Mouse (Mus musculus): Measurements from ENCODE around the gene Cyp2j12. TPM values are rescaled to one million over a fixed set of nuclear protein-coding genes. Genes with fewer than 3 reads are reported as not detected.
"Not testable (repeated sequence)": the region's sequence is repeated elsewhere in the genome, so short reads cannot be mapped to it uniquely, and the experiment has no call there.

Gene Cyp2j12
- not detected in 2 replicates for polyA plus RNA-seq (2015; fragmentation: Nextera tagmentation; extraction: Ambion mirVana)

DNA sequence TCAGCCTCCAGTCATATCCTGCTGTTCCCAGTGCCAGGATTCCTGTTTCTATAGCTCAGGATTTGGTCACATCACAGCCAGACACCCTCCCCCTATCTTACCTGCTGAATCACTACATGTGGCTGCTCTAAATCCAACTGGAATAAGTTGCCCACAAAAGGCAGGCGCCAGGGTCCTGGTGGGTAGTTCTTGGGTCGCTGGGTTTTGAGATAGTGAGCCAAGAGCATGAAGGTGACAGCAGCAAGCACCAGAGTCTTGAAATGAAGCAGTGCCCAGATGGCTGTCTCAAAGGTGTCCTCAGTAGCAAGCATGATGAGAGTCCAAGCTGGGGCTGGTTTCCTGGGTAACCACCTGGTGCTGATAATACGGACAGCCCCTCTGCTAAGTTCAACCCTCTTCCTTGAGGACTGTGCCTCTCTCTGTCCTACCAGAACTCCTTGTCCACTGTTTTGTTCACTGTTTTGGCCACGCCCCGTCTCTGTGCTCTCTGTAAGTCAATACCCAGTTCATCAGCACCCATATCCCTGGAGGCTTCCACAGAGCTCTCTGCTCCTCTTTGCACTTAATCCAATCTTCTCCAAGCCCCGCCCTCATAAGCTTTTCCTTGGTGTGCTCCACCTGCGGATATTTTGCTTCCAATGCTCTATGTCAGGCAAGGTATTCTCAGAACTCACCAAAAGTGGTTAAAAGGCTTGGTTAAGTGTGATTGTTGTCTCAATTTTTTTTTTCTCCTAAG lies at the start of gene Cyp2j12:
Cyp2j12 (minus strand) TSS at position 421 of the 736 bp plus-strand sequence.
- H3K9ac ChIP-seq, result no peak within 1 kb of the TSS
- ATAC-seq (ENCODE audit: low read depth), result no peak
- WGBS, result 81% methylated on average over 7 of the region's 7 CpGs
- H3K9me3 ChIP-seq, result no peaks in the 10 kb centered on the region
- H3K4me2 ChIP-seq, result no peak within 1 kb of the TSS
- H3K27ac ChIP-seq (replicated peaks), result no peak within 1 kb of the TSS
- H3K4me3 ChIP-seq, result no peak within 1 kb of the TSS
- no peaks in the 10 kb centered on the region for H3K4me1 ChIP-seq (replicated peaks)
- H3K27me3 ChIP-seq, result no peaks in the 10 kb centered on the region
- no peaks in the 10 kb centered on the region for H3K36me3 ChIP-seq

DNA sequence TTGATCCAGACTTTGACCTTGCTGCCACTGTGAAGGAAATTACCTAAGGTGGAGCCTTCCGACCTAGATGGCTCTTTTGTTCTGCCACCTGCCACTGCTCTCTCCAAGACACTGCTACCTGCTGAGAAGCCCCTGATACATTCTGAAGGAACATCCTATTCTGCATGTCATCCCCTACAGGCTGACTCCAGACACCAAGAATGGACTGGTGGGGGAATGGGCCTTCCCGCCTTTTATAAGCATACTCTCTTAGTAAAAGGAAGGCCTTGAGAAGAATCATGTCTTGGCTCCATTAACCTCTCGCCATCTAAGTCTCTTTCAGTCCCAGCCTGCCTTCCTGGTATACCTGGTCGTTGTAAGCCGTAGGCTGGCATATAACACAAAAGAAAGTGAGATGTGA lies 48.4 kb upstream of the Cyp2j12 start:
- 92% methylated on average over 5 of the region's 5 CpGs for WGBS
- H3K36me3 ChIP-seq; ATAC-seq (ENCODE audit: low read depth); H3K4me3 ChIP-seq; H3K27me3 ChIP-seq; H3K4me2 ChIP-seq; H3K9ac ChIP-seq; H3K9me3 ChIP-seq; H3K4me1 ChIP-seq (replicated peaks); H3K27ac ChIP-seq (replicated peaks): not testable (repeated sequence)

DNA sequence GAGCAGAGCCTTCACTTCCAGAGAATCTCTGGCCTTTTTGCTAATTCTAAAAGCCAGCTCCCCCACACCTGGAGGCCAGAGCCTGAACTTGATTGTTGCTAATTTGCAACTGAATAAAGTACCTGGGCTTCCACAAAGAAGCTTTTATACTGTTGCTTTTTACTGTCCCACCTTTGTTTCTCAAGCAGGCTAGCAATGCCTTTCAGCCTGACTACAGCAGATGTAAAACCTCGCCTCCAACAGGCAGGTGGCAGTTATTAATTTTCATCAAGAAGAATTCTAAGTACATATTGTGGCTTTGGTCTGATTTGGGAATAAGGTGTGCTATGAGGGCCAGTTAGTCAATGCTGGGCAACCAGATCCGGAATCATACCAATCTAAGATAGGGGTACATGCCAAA lies 47.7 kb upstream of the Cyp2j12 start:
- H3K27me3 ChIP-seq; H3K4me1 ChIP-seq (replicated peaks); H3K27ac ChIP-seq (replicated peaks); H3K36me3 ChIP-seq; ATAC-seq (ENCODE audit: low read depth); H3K4me3 ChIP-seq; H3K9me3 ChIP-seq; H3K9ac ChIP-seq; H3K4me2 ChIP-seq: not testable (repeated sequence)
- 89% methylated on average over 2 of the region's 2 CpGs for WGBS

DNA sequence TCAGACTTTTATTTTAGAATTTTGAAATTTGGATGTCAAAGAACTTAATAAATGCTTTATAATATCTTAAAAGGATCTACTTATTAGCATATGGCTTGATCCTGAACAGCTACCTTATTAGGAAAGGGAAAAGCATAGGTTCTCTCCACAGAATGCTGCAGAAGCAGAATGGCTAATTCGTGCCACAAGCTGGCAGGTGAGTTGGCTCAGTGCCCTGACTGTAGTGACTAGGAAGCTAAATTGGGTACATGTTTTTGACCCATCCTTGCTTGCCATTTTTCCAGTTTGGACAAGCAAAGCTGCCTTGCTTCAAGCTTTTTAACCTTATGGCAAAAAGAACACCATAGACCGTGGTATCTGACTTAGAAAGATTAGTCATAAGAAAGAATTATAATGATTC lies 47.2 kb upstream of the Cyp2j12 start:
- H3K27me3 ChIP-seq; H3K9me3 ChIP-seq; H3K27ac ChIP-seq (replicated peaks); H3K4me2 ChIP-seq; H3K4me3 ChIP-seq; H3K36me3 ChIP-seq; H3K4me1 ChIP-seq (replicated peaks); ATAC-seq (ENCODE audit: low read depth); H3K9ac ChIP-seq: not testable (repeated sequence)
- 87% methylated on average over 2 of the region's 2 CpGs for WGBS

DNA sequence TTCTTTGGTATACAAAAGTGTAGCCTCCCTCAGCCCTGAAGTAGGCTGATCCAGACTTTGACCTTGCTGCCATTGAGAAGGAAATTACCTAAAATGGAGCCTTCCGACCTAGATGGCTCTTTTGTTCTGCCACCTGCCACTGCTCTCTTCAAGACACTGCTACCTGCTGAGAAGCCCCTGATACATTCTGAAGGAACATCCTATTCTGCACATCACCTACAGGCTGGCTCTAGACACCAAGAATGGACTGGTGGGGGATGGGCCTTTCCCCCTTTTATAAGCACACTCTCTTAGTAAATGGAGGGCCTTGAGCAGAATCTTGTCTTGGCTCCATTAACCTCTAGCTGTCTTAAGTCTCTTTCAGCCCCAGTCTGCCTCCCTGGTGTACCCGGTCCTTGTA lies 43.8 kb upstream of the Cyp2j12 start:
- H3K4me1 ChIP-seq (replicated peaks); H3K4me3 ChIP-seq; H3K27ac ChIP-seq (replicated peaks); H3K27me3 ChIP-seq; ATAC-seq (ENCODE audit: low read depth); H3K9me3 ChIP-seq; H3K36me3 ChIP-seq; H3K9ac ChIP-seq; H3K4me2 ChIP-seq: not testable (repeated sequence)
- WGBS, result 89% methylated on average over 2 of the region's 2 CpGs

DNA sequence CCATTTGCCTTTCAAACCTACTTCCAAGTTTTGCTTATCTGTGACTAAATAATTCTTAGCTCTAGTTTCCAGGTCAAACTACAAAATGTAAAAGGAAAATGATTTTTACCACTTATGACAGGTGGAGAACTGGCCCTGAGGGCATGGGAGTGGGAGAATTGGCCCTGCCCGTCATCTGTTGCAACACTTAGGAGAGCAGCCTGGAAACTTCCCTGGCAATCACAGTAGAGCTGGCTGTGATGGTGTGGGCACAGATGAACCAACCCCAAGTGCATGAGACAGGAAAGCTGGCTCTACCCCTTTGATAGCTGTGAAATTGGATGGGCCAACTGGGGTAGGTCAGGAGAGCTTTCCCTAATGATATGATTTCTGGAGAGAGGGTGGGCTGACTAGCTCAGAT lies 21.9 kb upstream of the Cyp2j12 start:
- WGBS, result 95% methylated on average over 1 of the region's 1 CpGs
- no peak overlapping the region for H3K4me2 ChIP-seq
- H3K4me3 ChIP-seq, result no peak overlapping the region
- H3K9me3 ChIP-seq, result no peaks in the 10 kb centered on the region
- no peaks in the 10 kb centered on the region for H3K4me1 ChIP-seq (replicated peaks)
- no peaks in the 10 kb centered on the region for H3K36me3 ChIP-seq
- no peak overlapping the region for H3K27ac ChIP-seq (replicated peaks)
- no peak overlapping the region for H3K9ac ChIP-seq
- H3K27me3 ChIP-seq, result no peaks in the 10 kb centered on the region
- ATAC-seq (ENCODE audit: low read depth), result no peak

DNA sequence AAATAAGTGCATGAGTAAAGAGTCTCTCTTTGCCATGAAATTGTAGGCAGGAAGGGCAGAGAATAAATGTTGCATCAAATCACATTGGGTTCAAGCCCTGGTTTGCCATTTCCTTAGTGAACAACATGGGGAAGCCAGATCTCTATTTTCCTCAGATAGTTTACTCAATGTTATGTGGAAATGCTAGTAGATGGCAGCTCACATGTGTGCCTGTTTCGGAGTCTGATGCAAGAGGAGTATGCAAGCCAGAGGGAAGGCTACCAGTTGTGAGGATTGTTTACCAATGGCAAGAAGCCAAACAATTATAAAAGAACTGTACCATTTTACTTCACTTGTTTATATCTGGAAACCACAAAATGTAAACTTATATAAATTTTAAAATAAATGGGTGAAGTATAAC lies 20.6 kb upstream of the Cyp2j12 start:
- Histone ChIP-seq H3K27ac (replicated peaks) (no peak overlapping the region), H3K4me3 (no peak overlapping the region), H3K9me3 (no peaks in the 10 kb centered on the region), H3K4me1 (replicated peaks) (no peaks in the 10 kb centered on the region), H3K36me3 (no peaks in the 10 kb centered on the region), H3K9ac (no peak overlapping the region), H3K4me2 (no peak overlapping the region), H3K27me3 (no peaks in the 10 kb centered on the region)
- 60% methylated on average over 1 of the region's 1 CpGs for WGBS
- ATAC-seq (ENCODE audit: low read depth), result no peak

DNA sequence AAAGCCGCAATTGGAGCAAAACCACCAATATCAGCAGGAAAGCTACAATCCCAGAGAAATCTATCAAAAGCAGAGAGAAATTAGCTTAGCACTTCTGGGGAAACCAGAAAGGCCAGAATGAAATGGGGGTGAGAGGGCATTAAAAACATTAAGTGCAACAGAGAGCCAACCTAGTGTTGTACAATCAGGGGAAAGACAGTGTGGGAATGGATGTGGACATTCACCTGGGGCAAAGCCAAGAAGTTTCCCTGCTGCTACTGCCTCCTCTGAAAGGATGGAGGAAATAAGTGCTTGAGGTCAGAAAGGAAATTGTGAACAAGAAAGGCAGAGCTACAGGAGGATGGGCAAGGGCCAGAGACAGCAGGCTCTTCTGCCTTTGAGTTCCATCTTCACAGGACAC lies 1.7 kb downstream of the Cyp2j12 start:
- no peaks in the 10 kb centered on the region for H3K9me3 ChIP-seq
- no peak for ATAC-seq (ENCODE audit: low read depth)
- H3K4me3 ChIP-seq, result no peak overlapping the region
- H3K36me3 ChIP-seq, result no peaks in the 10 kb centered on the region
- H3K9ac ChIP-seq, result no peak overlapping the region
- 97% methylated on average over 1 of the region's 1 CpGs for WGBS
- H3K27ac ChIP-seq (replicated peaks), result no peak overlapping the region
- no peaks in the 10 kb centered on the region for H3K4me1 ChIP-seq (replicated peaks)
- H3K4me2 ChIP-seq, result no peak overlapping the region
- H3K27me3 ChIP-seq, result no peaks in the 10 kb centered on the region

DNA sequence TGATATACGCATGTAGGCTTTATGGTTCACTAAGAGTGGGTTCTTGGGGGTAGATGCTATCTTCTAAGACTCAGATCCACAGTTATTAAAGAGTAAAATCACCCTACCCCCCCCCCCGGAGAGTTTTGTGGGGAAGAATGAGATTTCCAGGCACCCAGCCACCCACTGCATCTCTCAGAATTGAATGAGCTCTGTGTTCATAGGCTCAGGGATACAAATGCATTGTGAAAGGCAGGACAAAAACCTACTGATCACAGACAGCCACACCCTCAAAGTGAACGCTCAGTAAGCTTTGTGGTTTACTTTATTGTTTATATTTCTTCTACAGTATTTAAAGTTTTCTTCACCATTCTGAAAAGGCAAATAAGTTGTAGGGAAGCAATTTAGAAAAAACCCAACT lies 6.7 kb downstream of the Cyp2j12 start:
- H3K36me3 ChIP-seq, result no peaks in the 10 kb centered on the region
- 83% methylated on average over 3 of the region's 3 CpGs for whole genome bisulfite sequencing
- no peaks in the 10 kb centered on the region for H3K4me1 ChIP-seq (replicated peaks)
- no peaks in the 10 kb centered on the region for H3K27me3 ChIP-seq
- no peak overlapping the region for H3K9ac ChIP-seq
- H3K27ac ChIP-seq (replicated peaks), result no peak overlapping the region
- no peak overlapping the region for H3K4me2 ChIP-seq
- no peak for ATAC-seq (ENCODE audit: low read depth)
- no peak overlapping the region for H3K4me3 ChIP-seq
- no peaks in the 10 kb centered on the region for H3K9me3 ChIP-seq

DNA sequence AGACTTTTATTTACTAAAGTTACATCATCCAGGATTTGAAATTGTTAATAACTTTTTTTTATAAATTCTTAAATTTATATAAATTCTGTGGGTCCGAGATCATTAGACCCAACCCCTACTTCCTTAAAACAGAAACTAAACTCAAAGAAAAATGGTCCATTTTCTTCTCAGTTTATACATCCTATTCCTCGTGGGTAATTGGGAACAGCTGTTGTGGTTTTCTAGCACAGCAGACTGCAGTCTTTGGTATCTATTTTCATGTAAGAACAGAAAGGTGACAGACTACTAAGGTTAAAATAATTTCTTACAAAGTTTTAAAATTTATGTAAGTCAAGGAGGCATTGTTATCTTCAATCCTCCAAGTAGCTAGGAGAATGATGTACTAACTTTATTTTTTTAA lies 44.1 kb downstream of the Cyp2j12 start:
- no peak overlapping the region for H3K27ac ChIP-seq (replicated peaks)
- no peak overlapping the region for H3K9ac ChIP-seq
- no peak for ATAC-seq (ENCODE audit: low read depth)
- H3K4me2 ChIP-seq, result no peak overlapping the region
- H3K4me3 ChIP-seq, result no peak overlapping the region
- H3K9me3 ChIP-seq, result no peaks in the 10 kb centered on the region
- no peaks in the 10 kb centered on the region for H3K36me3 ChIP-seq
- WGBS, result 74% methylated on average over 2 of the region's 2 CpGs
- H3K27me3 ChIP-seq, result no peaks in the 10 kb centered on the region
- no peaks in the 10 kb centered on the region for H3K4me1 ChIP-seq (replicated peaks)

DNA sequence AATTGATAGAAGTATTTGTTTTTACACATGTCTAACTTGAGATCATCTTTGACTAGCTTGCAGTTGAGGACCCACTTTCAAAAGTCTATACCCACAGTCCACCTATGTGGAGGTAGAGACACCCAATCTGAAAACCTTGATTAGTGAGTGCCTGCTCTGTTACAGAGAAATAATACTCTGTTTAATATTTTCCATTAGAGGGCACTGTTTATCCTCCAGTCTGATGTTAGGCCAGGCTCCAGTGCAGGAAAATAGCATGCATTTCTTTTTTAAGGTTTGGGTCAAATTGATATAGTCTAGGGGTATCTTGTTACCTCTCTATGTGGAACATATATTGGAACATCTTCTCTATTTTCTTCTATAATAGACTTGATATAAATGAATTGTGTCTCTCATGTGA lies 49.1 kb downstream of the Cyp2j12 start:
- Histone ChIP-seq H3K4me2 (no peak overlapping the region), H3K9ac (no peak overlapping the region), H3K9me3 (no peaks in the 10 kb centered on the region), H3K4me1 (replicated peaks) (no peaks in the 10 kb centered on the region), H3K27me3 (no peaks in the 10 kb centered on the region), H3K27ac (replicated peaks) (no peak overlapping the region), H3K4me3 (no peak overlapping the region), H3K36me3 (no peaks in the 10 kb centered on the region)
- no peak for ATAC-seq (ENCODE audit: low read depth)

DNA sequence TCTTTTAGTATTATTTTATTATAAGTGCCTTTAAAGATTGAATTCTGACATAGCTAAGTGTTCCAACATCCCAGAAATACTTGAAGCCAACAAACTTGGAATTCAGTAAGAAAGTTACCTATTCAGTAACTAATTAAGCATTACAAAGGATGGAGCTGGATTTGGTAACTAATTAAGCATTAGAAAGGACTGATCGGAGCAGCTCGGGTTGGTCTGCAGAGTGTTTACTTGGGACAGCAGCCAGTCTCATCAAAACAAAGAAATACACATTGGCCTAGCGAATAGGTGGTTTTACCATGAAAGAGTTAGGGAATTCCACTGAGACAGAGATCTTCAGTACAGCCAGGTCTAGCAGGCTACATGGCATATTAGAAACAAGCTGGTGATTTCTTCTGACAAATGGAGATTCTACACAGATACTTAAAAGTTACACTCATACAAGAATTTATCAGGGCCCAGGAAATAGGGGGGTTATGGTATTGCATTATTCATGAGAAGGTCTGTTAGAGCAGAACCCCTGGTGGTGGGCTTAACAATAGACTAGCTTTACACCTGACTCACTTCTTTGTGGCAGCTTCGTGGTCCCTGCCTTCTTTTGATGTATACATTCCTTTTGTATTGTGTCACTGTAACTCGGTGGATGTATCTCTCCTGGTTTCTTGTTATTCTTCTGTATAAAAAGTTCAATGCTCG lies 51.5 kb downstream of the Cyp2j12 start:
- 48% methylated on average over 6 of the region's 6 CpGs for WGBS
- H3K36me3 ChIP-seq; H3K4me3 ChIP-seq; H3K27me3 ChIP-seq; H3K4me2 ChIP-seq; H3K9ac ChIP-seq; H3K27ac ChIP-seq (replicated peaks); H3K4me1 ChIP-seq (replicated peaks); ATAC-seq (ENCODE audit: low read depth); H3K9me3 ChIP-seq: not testable (repeated sequence)

DNA sequence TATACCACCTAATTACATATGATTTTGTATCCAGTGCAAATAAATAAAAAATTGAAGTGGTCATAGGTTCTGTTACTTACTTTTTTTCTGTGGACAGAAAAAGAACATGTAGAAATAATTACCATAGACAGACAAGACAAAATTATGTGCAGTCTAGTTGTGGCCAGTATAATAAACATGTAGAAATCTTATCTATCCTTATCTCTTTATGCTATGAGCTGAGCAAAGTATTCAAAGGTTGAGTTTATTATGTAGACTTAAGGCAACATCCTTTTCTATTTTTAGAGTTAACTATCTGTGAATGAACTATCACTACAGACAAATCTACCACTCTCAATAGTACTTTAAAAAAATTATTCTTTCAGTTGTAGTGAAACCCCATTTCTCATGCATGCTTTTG lies 62.6 kb downstream of the Cyp2j12 start:
- Histone ChIP-seq H3K4me1 (replicated peaks) (peaks cover 5% of the 10 kb centered on the region; the same call in 1 of the 2 replicates), H3K27me3 (no peaks in the 10 kb centered on the region), H3K4me2 (no peak overlapping the region), H3K27ac (replicated peaks) (no peak overlapping the region), H3K4me3 (no peak overlapping the region), H3K9ac (no peak overlapping the region), H3K36me3 (no peaks in the 10 kb centered on the region), H3K9me3 (no peaks in the 10 kb centered on the region)
- ATAC-seq (ENCODE audit: low read depth), result no peak
